Mouse (Mus musculus) liver, embryonic 14.5 days (tissue): ENCODE measurements at regions not wholly inside any gene's neighbourhood (a gene's known extent, or its start where the extent isn't known, plus 50 kb on each side); places are given as distances from the start of the nearest gene placed in this dataset.

Experiments used
- CTCF ChIP-seq: IDR thresholded peaks from 2 replicates; pipeline ENCODE4 v1.5.1; 2016; ENCODE audit warnings: antibody characterized with exemption, low read depth, control low read depth
- EP300 ChIP-seq: IDR thresholded peaks from 2 replicates; pipeline ENCODE4 v1.6.1; 2016; ENCODE audit warnings: antibody characterized with exemption, low read depth

DNA sequence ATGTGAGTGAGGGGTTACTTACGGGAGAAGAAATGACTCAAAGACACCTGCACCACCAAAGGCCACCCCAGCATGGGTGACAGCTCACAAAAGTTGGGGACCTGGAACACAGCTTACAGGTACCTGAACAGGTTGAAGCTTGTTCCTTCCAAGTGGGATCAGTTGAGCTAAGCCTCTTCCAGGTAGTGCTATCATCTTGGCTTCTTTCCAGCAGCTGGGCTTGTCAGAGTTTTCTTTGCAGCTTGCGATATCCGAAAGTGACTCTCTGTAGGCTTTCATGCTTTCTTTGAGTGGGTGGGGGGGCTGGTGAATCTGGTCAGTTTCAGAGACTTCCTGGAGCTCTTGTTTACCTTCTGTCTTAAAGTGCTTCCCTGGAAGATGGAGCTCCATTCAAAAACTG is 65.4 kb upstream of the Eed start:
- 0 out of 2 replicates have a peak, but pooled peaks have one; percentile 26 for TF ChIP-seq EP300
- TF ChIP-seq CTCF, result no peak
